Mouse (Mus musculus): ENCODE measurements at regions not wholly inside any gene's neighbourhood (a gene's known extent, or its start where the extent isn't known, plus 50 kb on each side); places are given as distances from the start of the nearest gene placed in this dataset.

GRCm38 (mm10) chr5:64461592-64461991 lies 305.5 kb downstream of the Tbc1d1 start:
- no peak for DNase-seq (ENCODE audit: low spot score in 2 of 2)

DNA sequence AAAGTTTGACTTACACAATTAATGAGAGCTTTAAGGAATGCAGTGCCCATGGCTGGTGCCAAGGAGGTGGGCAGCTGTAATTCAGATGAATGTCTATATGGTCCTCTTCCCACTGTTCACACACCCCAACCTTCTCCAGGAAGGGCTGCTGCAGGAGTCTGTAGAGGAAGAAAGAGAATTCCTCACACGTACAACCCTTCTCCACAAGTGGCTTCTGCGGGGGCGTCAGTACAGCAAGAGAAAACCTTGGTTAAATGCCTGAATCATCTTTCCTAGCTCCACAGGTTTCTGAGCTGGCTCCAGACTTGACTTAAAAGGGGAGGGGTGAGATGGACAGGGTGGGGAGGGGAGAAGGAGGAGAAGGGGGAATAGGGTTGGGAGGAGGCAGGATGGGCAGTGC lies 306.3 kb downstream of the Tbc1d1 start:
- DNase-seq (ENCODE audit: low spot score in 2 of 2) = no peak

DNA sequence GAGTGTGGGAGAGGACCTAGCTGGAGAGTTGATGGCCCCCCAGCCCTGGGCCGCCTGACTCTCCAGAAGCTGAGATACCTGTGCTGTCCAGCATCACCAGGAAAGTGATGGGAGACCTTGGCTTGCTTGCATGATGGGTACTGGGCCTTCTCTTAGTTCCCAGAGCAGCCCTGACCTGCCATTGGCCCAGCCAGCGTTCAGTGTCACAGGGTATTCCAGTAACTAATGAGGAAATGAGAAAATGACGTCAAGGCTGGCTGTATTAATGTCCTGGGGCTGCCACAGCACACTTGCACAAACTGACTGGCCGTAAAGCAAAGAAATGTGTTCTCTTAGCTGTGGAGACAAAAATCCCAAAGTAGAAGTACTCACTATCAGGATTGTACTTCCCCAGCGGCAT lies 307.5 kb downstream of the Tbc1d1 start:
- no peak for DNase-seq (ENCODE audit: low spot score in 2 of 2)

DNA sequence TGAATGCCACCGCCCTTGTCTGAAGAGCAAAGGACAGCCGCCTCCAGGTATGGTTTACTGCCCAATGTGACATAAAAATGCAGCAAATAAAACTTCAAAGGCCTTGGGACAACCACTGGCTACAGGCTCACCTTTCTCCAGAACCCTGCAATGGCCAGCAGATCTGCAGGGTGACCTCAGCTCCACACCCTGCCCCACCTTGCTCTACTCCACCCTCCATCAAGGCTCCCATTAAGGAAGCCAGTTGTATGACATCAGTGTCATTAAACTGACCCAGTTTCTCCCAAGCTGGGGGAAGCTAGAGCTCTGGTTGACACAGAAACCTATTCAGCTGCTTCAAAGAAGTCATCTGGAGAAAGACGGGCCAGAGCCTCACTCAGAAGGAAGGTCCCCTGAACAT lies 310.2 kb downstream of the Tbc1d1 start:
- no peak for DNase-seq (ENCODE audit: low spot score in 2 of 2)

DNA sequence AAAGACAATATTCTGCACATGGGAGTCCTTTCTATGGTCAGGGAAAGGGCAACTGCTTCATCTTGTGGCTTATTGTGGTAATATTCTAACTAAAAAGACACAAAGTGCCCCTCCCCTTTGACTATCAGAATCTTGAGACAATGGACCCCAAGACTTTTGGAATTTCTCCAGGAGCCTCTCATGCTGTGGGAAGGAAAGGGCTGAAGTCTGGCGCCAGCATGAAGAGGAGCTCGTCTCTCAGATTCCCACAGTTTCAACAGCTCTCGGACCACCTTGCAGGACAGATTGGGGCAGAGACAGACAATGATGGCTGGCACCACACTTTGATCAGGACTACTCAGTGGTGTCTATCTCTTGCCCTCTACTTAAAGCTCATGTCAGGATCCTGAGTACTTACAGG lies 311.8 kb downstream of the Tbc1d1 start:
- DNase-seq (ENCODE audit: low spot score in 2 of 2) = no peak

- DNase-seq (ENCODE audit: low spot score in 2 of 2) = no peak
These were observed 312.2 kb downstream of the Tbc1d1 start for GRCm38 (mm10) chr5:64468307-64468706.

DNA sequence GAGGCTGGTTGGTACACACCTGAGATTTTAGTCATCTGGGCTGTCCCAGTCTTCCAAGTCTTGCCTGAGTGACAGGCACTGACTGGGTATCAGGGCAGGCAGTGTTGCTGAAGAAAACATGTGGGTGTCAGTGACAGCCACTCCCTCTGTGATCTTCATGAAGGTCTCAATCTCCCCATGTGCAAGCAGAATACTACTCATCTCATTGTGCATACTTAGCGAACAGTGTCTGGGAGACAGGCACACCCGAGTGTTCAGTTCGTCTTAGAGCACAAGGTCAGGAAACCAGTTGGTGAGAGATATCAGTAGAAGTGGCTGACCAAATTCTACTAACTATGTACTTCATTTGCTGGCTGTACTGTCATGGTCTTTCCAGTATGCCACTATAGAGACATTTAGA lies 315.9 kb downstream of the Tbc1d1 start:
- DNase-seq (ENCODE audit: low spot score in 2 of 2) = no peak

- no peak for DNase-seq (ENCODE audit: low spot score in 2 of 2)
These were observed 316.3 kb downstream of the Tbc1d1 start for GRCm38 (mm10) chr5:64472415-64472814.

- no peak for DNase-seq (ENCODE audit: low spot score in 2 of 2)
These were observed 318.8 kb downstream of the Tbc1d1 start for GRCm38 (mm10) chr5:64474868-64475267.

- DNase-seq (ENCODE audit: low spot score in 2 of 2) = no peak
These were observed 319.8 kb downstream of the Tbc1d1 start for GRCm38 (mm10) chr5:64475736-64476519.

GRCm38 (mm10) chr5:64476641-64477369 lies 320.7 kb downstream of the Tbc1d1 start:
- DNase-seq (ENCODE audit: low spot score in 2 of 2) = no peak

DNA sequence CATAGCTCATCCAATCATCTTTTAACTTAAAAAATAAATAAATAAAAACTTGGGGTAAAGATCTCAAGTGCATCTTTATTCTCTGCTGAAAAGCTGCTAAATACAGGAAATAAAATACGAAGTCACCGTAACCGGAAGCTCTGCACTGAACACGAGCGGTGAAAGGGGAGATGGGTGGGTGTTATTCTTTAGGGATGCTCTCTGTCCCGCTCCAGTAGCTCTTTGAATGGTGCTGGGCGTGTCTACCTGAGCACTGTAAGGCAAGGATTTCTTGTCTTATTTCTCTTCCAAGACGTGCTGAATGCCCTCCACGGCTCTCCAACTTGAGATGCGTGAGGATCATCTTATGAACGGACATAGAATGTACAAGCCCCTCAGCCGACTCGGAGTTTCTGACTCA lies 322.0 kb downstream of the Tbc1d1 start:
- no peak for DNase-seq (ENCODE audit: low spot score in 2 of 2)

- no peak for DNase-seq (ENCODE audit: low spot score in 2 of 2)
These were observed 322.6 kb downstream of the Tbc1d1 start for GRCm38 (mm10) chr5:64478599-64479214.

GRCm38 (mm10) chr5:64479315-64479714 lies 323.2 kb downstream of the Tbc1d1 start:
- no peak for DNase-seq (ENCODE audit: low spot score in 2 of 2)

DNA sequence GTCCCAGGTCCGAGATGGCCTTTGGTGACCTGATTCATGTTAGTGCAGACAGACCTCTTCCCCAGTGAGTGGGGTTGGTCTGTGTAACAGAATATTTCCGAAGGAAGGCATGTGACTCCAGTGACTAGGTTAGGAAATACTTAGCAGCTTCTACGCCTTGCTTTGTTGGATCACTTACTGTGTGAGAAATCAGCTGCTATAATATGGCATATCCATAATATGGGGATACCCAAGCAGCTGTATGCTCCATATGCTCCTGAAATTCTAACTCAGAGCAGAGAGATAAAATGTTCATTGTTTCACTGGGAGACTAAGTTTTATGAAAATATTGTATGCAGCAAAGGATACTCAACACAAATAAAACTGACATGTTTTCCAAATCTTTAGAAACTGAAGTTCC lies 318.1 kb upstream of the Klf3 start:
- DNase-seq (ENCODE audit: low spot score in 2 of 2) = no peak

GRCm38 (mm10) chr5:64485856-64486255 lies 317.3 kb upstream of the Klf3 start:
- DNase-seq (ENCODE audit: low spot score in 2 of 2) = no peak

DNA sequence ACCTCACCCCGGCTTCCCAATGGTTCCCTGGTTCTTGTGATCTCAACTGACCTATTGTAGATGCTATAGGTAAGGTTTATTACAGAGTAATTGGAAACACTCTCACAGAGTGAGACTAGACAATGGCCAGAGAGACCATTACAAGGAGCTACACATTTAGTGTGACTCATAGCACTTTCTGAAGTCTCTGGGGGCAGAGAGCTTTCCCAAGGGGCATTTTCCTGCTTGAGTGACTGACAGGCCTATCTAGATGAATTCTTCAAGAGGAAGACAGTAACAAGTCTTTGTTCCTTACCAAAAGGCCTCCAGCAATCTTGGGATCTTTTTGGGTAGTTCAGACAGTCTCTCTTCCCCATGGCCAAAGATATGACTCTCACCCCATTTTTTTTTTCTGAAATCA lies 316.4 kb upstream of the Klf3 start:
- DNase-seq (ENCODE audit: low spot score in 2 of 2) = no peak

GRCm38 (mm10) chr5:64487698-64488398 lies 315.3 kb upstream of the Klf3 start:
- no peak for DNase-seq (ENCODE audit: low spot score in 2 of 2)

DNA sequence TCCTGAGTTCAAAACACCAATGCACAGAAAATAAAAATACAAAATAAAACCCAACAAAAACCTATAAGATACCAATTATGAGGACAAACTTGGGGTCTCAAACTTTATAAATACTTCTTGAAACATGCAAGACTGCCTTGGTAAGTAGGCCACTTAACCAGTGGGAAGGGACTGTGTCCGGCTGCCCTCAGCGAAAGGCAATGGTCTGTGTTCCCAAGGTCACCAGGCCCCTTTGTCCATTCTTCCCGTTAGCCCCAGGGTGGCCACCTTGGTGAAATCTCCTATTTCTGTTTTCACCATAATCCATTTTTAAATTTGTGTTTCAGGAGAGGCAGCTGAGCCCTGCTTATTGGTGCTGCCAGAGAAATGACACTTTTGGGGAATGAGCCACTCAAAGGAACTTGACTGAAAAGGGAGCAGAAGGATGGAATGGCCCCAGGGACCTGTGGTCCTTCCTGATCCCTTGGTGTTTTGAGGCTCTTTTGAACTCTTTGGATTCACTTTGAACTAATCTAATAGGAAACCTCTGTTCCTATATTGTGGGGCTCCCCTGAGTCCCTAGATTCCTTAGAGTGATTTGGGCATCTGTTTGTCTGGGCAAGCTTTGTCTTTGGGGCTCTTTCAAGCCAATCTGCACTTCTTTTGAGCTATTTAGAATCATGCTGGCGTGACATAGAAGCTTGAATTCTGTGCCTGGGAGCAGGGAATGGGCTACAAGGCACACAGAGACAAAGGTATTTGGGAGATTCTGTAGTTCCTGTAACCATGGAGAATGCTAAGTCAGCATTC lies 313.3 kb upstream of the Klf3 start:
- no peak for DNase-seq (ENCODE audit: low spot score in 2 of 2)

GRCm38 (mm10) chr5:64490445-64490950 lies 312.7 kb upstream of the Klf3 start:
- no peak for DNase-seq (ENCODE audit: low spot score in 2 of 2)

DNA sequence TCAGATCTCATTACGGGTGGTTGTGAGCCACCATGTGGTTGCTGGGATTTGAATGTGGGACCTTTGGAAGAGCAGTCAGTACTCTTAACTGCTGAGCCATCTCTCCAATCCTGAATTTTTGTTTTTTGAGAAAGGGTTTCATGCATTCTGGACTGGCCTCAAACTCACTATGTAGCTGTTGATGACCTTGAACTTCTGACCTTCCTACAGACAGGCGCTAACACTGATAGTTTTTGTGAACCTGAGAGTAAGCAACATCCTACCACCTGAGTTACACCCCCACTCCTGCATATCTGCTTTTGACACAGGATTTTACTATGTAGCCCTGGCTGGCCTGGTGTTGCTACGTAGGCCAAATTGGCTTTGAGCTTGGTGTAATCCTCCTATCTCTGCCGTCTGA lies 308.8 kb upstream of the Klf3 start:
- DNase-seq (ENCODE audit: low spot score in 2 of 2) = no peak

Data from adrenal gland, postnatal 4 days (tissue).